Mouse (Mus musculus) embryonic facial prominence, embryonic 11.5 days (tissue): ENCODE measurements around the gene Plpp7. TPM values are rescaled to one million over a fixed set of nuclear protein-coding genes. Genes with fewer than 3 reads are reported as not detected.

Source experiments
- ATAC-seq: fragments of 200-750 bp; cut with Nextera tagmentation; replicated peaks from 2 replicates; pipeline ENCODE4 v1.8.0; 2017; ENCODE audit warnings: low read depth; ENCODE audit not compliant: insufficient number of reproducible peaks, low FRiP score, low TSS enrichment
- DNase-seq: peaks from one replicate; pipeline ENCODE4 v3.0.0-alpha.2; 2015; ENCODE audit warnings: low spot score
- H3K27ac ChIP-seq: fragments of 300-500 bp; sonication (generic); replicated peaks from 2 replicates; pipeline ENCODE4 v1.5.1; 2014; ENCODE audit warnings: mild to moderate bottlenecking, low read depth, low read length, control low read depth
- H3K27me3 ChIP-seq: fragments of 300-500 bp; sonication (generic); 2 replicates; pipeline ENCODE4 v1.6.1; 2014; ENCODE audit warnings: mild to moderate bottlenecking, low read length, moderate library complexity, mixed read lengths; ENCODE audit not compliant: control insufficient read depth, insufficient read depth
- H3K36me3 ChIP-seq: fragments of 300-500 bp; sonication (generic); replicated peaks from 2 replicates; pipeline ENCODE4 v1.6.1; 2014; ENCODE audit warnings: low read depth, mild to moderate bottlenecking, low read length, moderate library complexity, mixed read lengths; ENCODE audit not compliant: control insufficient read depth, insufficient read depth
- H3K4me1 ChIP-seq: fragments of 300-500 bp; sonication (generic); 2 replicates; pipeline ENCODE4 v1.6.1; 2014; ENCODE audit warnings: low read length, mixed read lengths; ENCODE audit not compliant: control insufficient read depth, insufficient read depth
- H3K4me2 ChIP-seq: fragments of 300-500 bp; sonication (generic); 2 replicates; pipeline ENCODE4 v1.6.1; 2014; ENCODE audit warnings: low read depth, mild to moderate bottlenecking, control low read depth, low read length, moderate library complexity
- H3K4me3 ChIP-seq: fragments of 300-500 bp; sonication (generic); 2 replicates; pipeline ENCODE4 v1.5.1; 2014; ENCODE audit warnings: low read depth, low read length, control low read depth
- H3K9ac ChIP-seq: fragments of 300-500 bp; sonication (generic); replicated peaks from 2 replicates; pipeline ENCODE4 v1.6.1; 2014; ENCODE audit warnings: mild to moderate bottlenecking, control low read depth, low read length
- H3K9me3 ChIP-seq: fragments of 300-500 bp; sonication (generic); replicated peaks from 2 replicates; pipeline ENCODE4 v1.6.1; 2016; ENCODE audit warnings: mild to moderate bottlenecking, low read length, inconsistent platforms, mixed read lengths; ENCODE audit not compliant: control insufficient read depth
- WGBS: fragments of 180-500 bp; shearing (Covaris S2); extraction: QIAGEN DNeasy Blood & Tissue Kit; methylation state at CpG from one replicate; pipeline ENCODE4 v1.1.7; 2014; 5-methylcytosine and 5-hydroxymethylcytosine counted together
- polyA plus RNA-seq: library from polyadenylated mRNA; unstranded; fragments of >200 nt; fragmentation: Nextera tagmentation; extraction: Ambion mirVana; gene quantifications from 2 replicates; pipeline ENCODE4 v1.2.1, GENCODE M21; 2014

Gene Plpp7
- polyA plus RNA-seq, 1 experiment from 2014 or later = 3.5 TPM

GRCm38 (mm10) chr2:32094001-32094707 is 1.2 kb upstream of the Plpp7 start:
- Histone ChIP-seq H3K9ac (no peak overlapping the region), H3K4me2 (no peak overlapping the region), H3K27me3 (peaks cover 1% of the 10 kb centered on the region), H3K9me3 (no peaks in the 10 kb centered on the region), H3K27ac (no peak overlapping the region), H3K36me3 (no peaks in the 10 kb centered on the region), H3K4me1 (no peaks in the 10 kb centered on the region), H3K4me3 (no peak overlapping the region)
- DNase-seq (no peak), ATAC-seq (no peak)
- 87% methylated on average over 7 of the region's 7 CpGs for WGBS

- peak overlapping the region; percentile 53; the same call in 1 of the 2 replicates for H3K9ac ChIP-seq
- peak overlapping the region; percentile 1; the same call in 1 of the 2 replicates for H3K4me3 ChIP-seq
- peak overlapping the region; percentile 35 for H3K4me2 ChIP-seq
- no peak overlapping the region for H3K27ac ChIP-seq
- no peak for ATAC-seq
- DNase-seq = no peak
- H3K36me3 ChIP-seq = no peaks in the 10 kb centered on the region
- no peaks in the 10 kb centered on the region for H3K4me1 ChIP-seq
- 85% methylated on average over 10 of the region's 10 CpGs for WGBS
- no peaks in the 10 kb centered on the region for H3K9me3 ChIP-seq
- no peaks in the 10 kb centered on the region for H3K27me3 ChIP-seq
Measured at GRCm38 (mm10) chr2:32096122-32096420, 743 bp downstream of the Plpp7 start.

GRCm38 (mm10) chr2:32102944-32103343 is 7.6 kb downstream of the Plpp7 start:
- H3K9me3 ChIP-seq = no peaks in the 10 kb centered on the region
- H3K4me3 ChIP-seq = no peak overlapping the region
- DNase-seq (no peak), ATAC-seq (no peak)
- no peaks in the 10 kb centered on the region; the same call in 1 of the 2 replicates for H3K4me1 ChIP-seq
- H3K9ac ChIP-seq = no peak overlapping the region
- no peaks in the 10 kb centered on the region for H3K27me3 ChIP-seq
- no peak overlapping the region for H3K27ac ChIP-seq
- no peaks in the 10 kb centered on the region for H3K36me3 ChIP-seq
- WGBS = 54% methylated on average over 5 of the region's 5 CpGs
- H3K4me2 ChIP-seq = no peak overlapping the region

DNA sequence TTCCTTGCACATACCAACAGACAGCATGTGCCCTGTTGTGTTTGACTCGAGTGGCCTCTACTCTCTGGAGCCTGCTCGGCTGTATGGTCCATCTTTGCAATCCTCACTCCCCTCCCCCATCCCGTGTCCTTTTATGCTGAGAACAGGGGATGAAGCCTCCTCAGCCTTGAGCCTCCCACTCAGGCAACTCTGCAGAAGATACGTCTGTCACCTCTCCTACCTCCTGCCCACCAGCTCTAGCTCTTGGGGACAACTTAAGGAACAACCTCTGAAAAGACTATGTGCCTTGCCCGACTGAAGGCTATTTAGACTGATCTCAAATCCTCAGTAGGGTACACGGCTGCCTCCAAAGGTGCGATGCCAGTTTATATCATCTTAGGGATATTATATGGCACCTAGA is 8.2 kb downstream of the Plpp7 start:
- no peak overlapping the region for H3K9ac ChIP-seq
- no peaks in the 10 kb centered on the region for H3K36me3 ChIP-seq
- H3K4me1 ChIP-seq = no peaks in the 10 kb centered on the region; the same call in 1 of the 2 replicates
- ATAC-seq (no peak), DNase-seq (no peak)
- no peak overlapping the region for H3K4me2 ChIP-seq
- H3K27me3 ChIP-seq = no peaks in the 10 kb centered on the region
- no peak overlapping the region for H3K4me3 ChIP-seq
- H3K9me3 ChIP-seq = no peaks in the 10 kb centered on the region
- 78% methylated on average over 7 of the region's 7 CpGs for WGBS
- no peak overlapping the region for H3K27ac ChIP-seq

DNA sequence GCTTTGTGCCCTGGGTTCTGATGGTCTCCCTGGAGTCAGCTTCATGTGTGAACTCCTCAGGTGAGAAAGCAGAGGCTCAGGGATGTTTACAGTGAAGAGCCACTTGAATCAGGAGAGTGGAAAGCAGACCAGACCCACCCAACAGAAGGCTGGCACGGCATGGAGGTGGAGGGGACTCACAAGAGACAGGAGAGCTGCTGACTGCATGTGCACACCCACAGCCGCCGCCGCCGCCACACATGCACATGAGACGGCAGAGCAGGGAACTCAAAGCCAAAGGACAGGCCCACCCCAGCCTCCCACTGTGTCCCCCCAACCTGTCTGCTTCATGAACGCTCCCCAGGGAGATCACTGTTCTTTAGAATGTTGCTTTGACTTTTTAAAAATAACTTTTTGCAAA is 8.8 kb downstream of the Plpp7 start:
- no peak overlapping the region for H3K27ac ChIP-seq
- 85% methylated on average over 7 of the region's 7 CpGs for WGBS
- DNase-seq (no peak), ATAC-seq (no peak)
- no peak overlapping the region for H3K9ac ChIP-seq
- no peaks in the 10 kb centered on the region; the same call in 1 of the 2 replicates for H3K4me1 ChIP-seq
- H3K4me2 ChIP-seq = no peak overlapping the region
- H3K36me3 ChIP-seq = no peaks in the 10 kb centered on the region
- no peak overlapping the region for H3K4me3 ChIP-seq
- no peaks in the 10 kb centered on the region for H3K27me3 ChIP-seq
- H3K9me3 ChIP-seq = no peaks in the 10 kb centered on the region

GRCm38 (mm10) chr2:32105117-32105913 is 10.0 kb downstream of the Plpp7 start:
- Histone ChIP-seq H3K9me3 (no peaks in the 10 kb centered on the region), H3K27me3 (no peaks in the 10 kb centered on the region), H3K9ac (no peak overlapping the region; the same call in 1 of the 2 replicates), H3K4me1 (no peaks in the 10 kb centered on the region; the same call in 1 of the 2 replicates), H3K27ac (no peak overlapping the region), H3K36me3 (no peaks in the 10 kb centered on the region), H3K4me3 (no peak overlapping the region), H3K4me2 (no peak overlapping the region)
- no peak for ATAC-seq
- WGBS = 76% methylated on average over 16 of the region's 16 CpGs
- DNase-seq = no peak

DNA sequence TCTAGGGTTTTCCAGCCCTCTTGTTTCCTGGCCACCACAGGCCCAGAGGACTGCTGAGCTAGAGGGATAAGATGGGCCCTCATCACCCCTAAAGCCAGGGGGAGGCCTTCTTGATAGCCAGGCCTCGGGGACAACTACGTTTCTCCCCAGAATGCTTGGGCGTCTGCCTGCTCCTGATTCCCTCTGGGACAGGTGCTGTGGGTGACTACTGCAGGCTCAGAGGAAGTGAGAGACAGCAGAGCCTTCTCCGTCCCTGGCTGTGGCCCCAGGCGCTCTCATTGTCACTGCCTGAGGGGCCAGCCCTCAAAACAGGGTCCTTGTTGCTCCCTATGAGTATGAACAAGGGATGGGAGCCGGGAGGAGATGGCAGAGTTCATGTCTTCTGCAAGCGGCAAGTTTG is 10.6 kb downstream of the Plpp7 start:
- WGBS = 77% methylated on average over 7 of the region's 7 CpGs
- ATAC-seq (no peak), DNase-seq (no peak)
- no peak overlapping the region for H3K9ac ChIP-seq
- H3K4me1 ChIP-seq = no peaks in the 10 kb centered on the region; the same call in 1 of the 2 replicates
- no peak overlapping the region for H3K4me2 ChIP-seq
- H3K27me3 ChIP-seq = no peaks in the 10 kb centered on the region
- no peak overlapping the region for H3K4me3 ChIP-seq
- H3K9me3 ChIP-seq = no peaks in the 10 kb centered on the region
- no peaks in the 10 kb centered on the region for H3K36me3 ChIP-seq
- H3K27ac ChIP-seq = no peak overlapping the region

- no peak for DNase-seq
Measured at GRCm38 (mm10) chr2:32111268-32111667, 15.9 kb downstream of the Plpp7 start.

More at GRCm38 (mm10) chr2:32111268-32111667, 15.9 kb downstream of the Plpp7 start:
- ATAC-seq = no peak
- Histone ChIP-seq H3K4me3 (no peak overlapping the region), H3K27me3 (no peaks in the 10 kb centered on the region), H3K36me3 (no peaks in the 10 kb centered on the region), H3K4me2 (no peak overlapping the region), H3K9ac (no peak overlapping the region), H3K27ac (no peak overlapping the region), H3K9me3 (no peaks in the 10 kb centered on the region), H3K4me1 (no peaks in the 10 kb centered on the region)
- 100% methylated on average over 1 of the region's 1 CpGs for WGBS
